Mouse (Mus musculus) CH12.LX (cell line): ENCODE results near the gene Gm10477. TPM values are rescaled to one million over a fixed set of nuclear protein-coding genes. Genes with fewer than 3 reads are reported as not detected.

Source experiments
- DNase-seq: peaks from one replicate; pipeline ENCODE4 v3.0.0-alpha.2; 2013; ENCODE audit errors: extremely low read depth
- H3K27ac ChIP-seq: 2 replicates; pipeline ENCODE4 v1.5.1; 2012; ENCODE audit warnings: low read depth, mild to moderate bottlenecking, control low read depth, moderate library complexity; ENCODE audit not compliant: insufficient read depth
- H3K27me3 ChIP-seq: replicated peaks from 2 replicates; pipeline ENCODE3; 2012; ENCODE audit warnings: inconsistent platforms
- H3K36me3 ChIP-seq, 2 experiments: replicated peaks in 1 of 2; 2 replicates each; pipeline versions ENCODE3 to v1.6.1; 2012; ENCODE audit warnings: inconsistent platforms in 1 of 2, low read length in 1 of 2, mild to moderate bottlenecking in 1 of 2, mixed read lengths in 1 of 2, moderate library complexity in 1 of 2; ENCODE audit not compliant: control insufficient read depth in 1 of 2, insufficient read depth in 1 of 2
- H3K4me1 ChIP-seq, 2 experiments: 2 replicates each; pipeline ENCODE4 v1.6.1; 2012; ENCODE audit warnings: inconsistent platforms in 1 of 2, moderate library complexity in 1 of 2; ENCODE audit not compliant: insufficient read depth in 2 of 2, control insufficient read depth in 1 of 2
- H3K4me2 ChIP-seq: 2 replicates; pipeline ENCODE4 v1.6.1; 2012; ENCODE audit warnings: low read depth, mild to moderate bottlenecking, control low read depth; ENCODE audit not compliant: poor library complexity, insufficient read depth, severe bottlenecking
- H3K4me3 ChIP-seq, 3 experiments: fragments of 150-350 bp in 1 of 3; sonication (generic) in 1 of 3; replicated peaks in 1 of 3; 2 replicates each; pipeline versions ENCODE3 to v1.5.1; 2011 to 2012; ENCODE audit warnings: low read depth in 2 of 3, low read length in 2 of 3, mild to moderate bottlenecking in 2 of 3, moderate library complexity in 2 of 3, control low read depth in 1 of 3, improper control_type of control experiment in 1 of 3, inconsistent platforms in 1 of 3, mixed read lengths in 1 of 3; ENCODE audit not compliant: poor library complexity in 1 of 3
- H3K79me2 ChIP-seq: replicated peaks from 2 replicates; pipeline ENCODE4 v1.6.1; 2012; ENCODE audit warnings: mild to moderate bottlenecking, moderate library complexity; ENCODE audit not compliant: control insufficient read depth, poor library complexity, insufficient read depth, severe bottlenecking; ENCODE audit errors: extremely low read depth
- H3K9ac ChIP-seq: 2 replicates; pipeline ENCODE4 v1.6.1; 2012; ENCODE audit warnings: low read depth, mild to moderate bottlenecking, control low read depth, moderate library complexity; ENCODE audit not compliant: insufficient read depth
- H3K9me3 ChIP-seq: replicated peaks from 2 replicates; pipeline ENCODE3; 2012; ENCODE audit warnings: low read length, inconsistent platforms, mixed read lengths
- CTCF ChIP-seq, 2 experiments: IDR thresholded peaks in 1 of 2; conservative IDR thresholded peaks in 1 of 2; 2 replicates each; pipeline ENCODE4 v1.5.1; 2011 to 2012; ENCODE audit warnings: low read depth in 2 of 2, low read length in 2 of 2, improper control_type of control experiment in 1 of 2, inconsistent platforms in 1 of 2, mild to moderate bottlenecking in 1 of 2, moderate library complexity in 1 of 2
- ETS1 ChIP-seq: conservative IDR thresholded peaks from 2 replicates; pipeline ENCODE4 v1.6.1; 2012; ENCODE audit warnings: low read depth, mild to moderate bottlenecking, inconsistent platforms, low read length, improper control_type of control experiment, moderate library complexity
- GABPA ChIP-seq: IDR thresholded peaks from 2 replicates; pipeline ENCODE4 v1.6.1; 2012; ENCODE audit warnings: low read depth, low read length, improper control_type of control experiment, inconsistent platforms; ENCODE audit not compliant: insufficient replicate concordance
- IRF4 ChIP-seq: IDR thresholded peaks from 2 replicates; pipeline ENCODE4 v1.6.1; 2014; ENCODE audit warnings: low read depth, mild to moderate bottlenecking, inconsistent platforms, low read length, improper control_type of control experiment
- MAFK ChIP-seq: IDR thresholded peaks from 2 replicates; pipeline ENCODE4 v1.6.1; 2011; ENCODE audit warnings: low read length, improper control_type of control experiment; ENCODE audit not compliant: insufficient replicate concordance
- MAX ChIP-seq: IDR thresholded peaks from 2 replicates; pipeline ENCODE4 v1.6.1; 2011; ENCODE audit warnings: low read length, improper control_type of control experiment
- NRF1 ChIP-seq: IDR thresholded peaks from 2 replicates; pipeline ENCODE4 v1.6.1; 2014; ENCODE audit warnings: low read depth, mild to moderate bottlenecking, inconsistent platforms, low read length, improper control_type of control experiment, moderate library complexity
- POLR2A ChIP-seq: IDR thresholded peaks from 2 replicates; pipeline ENCODE4 v1.6.1; 2011; ENCODE audit warnings: low read depth, mild to moderate bottlenecking, improper control_type of control experiment, low read length
- RAD21 ChIP-seq: IDR thresholded peaks from 2 replicates; pipeline ENCODE4 v1.6.1; 2011; ENCODE audit warnings: low read depth, mild to moderate bottlenecking, low read length, improper control_type of control experiment, moderate library complexity
- SMC3 ChIP-seq: IDR thresholded peaks from 2 replicates; pipeline ENCODE4 v1.6.1; 2011; ENCODE audit warnings: low read depth, low read length, improper control_type of control experiment
- TCF12 ChIP-seq: IDR thresholded peaks from 2 replicates; pipeline ENCODE4 v1.6.1; 2014; ENCODE audit warnings: low read depth, mild to moderate bottlenecking, inconsistent platforms, low read length, improper control_type of control experiment
- dilution Hi-C: fragments of 300-500 bp; cut with MboI; formaldehyde crosslinking; loops from 2 replicates; pipeline ENCODE4 v1.14.3; 2020; ENCODE audit warnings: low sequenced_read_pairs; ENCODE audit not compliant: extremely low pct_unique_long_range_greater_than_20kb, extremely low pct_ligation_motif_present
- in situ Hi-C: fragments of 300-500 bp; cut with MboI; formaldehyde crosslinking; loops from 3 replicates; pipeline ENCODE4 v1.14.3; 2019; ENCODE audit warnings: low sequenced_read_pairs, low pct_ligation_motif_present, low pct_unique_long_range_greater_than_20kb, mixed read lengths
- polyA plus RNA-seq: library from polyadenylated mRNA; unstranded; fragments of >175 nt; gene quantifications from 2 replicates; pipeline ENCODE4 v1.2.1, GENCODE M21; 2012; ENCODE audit warnings: low read depth; ENCODE audit not compliant: insufficient read length
- total RNA-seq, 2 experiments: library from RNA; depleted of rRNA; stranded (reverse); fragments of 300-350 nt in 1 of 2; fragments of >200 nt in 1 of 2; gene quantifications; 2 replicates each; pipeline ENCODE4 v1.2.3; 2012 to 2014

Gene Gm10477
- total and polyA plus RNA-seq, 3 experiments, result not detected

- no peak for DNase-seq
- H3K4me2 ChIP-seq, result no peak overlapping the region
- no peaks in the 10 kb centered on the region for H3K79me2 ChIP-seq
- no peak overlapping the region for H3K27ac ChIP-seq
- H3K9me3 ChIP-seq, result no peaks in the 10 kb centered on the region
- TF ChIP-seq ETS1 (no peak), NRF1 (no peak), MAX (no peak), TCF12 (no peak), IRF4 (no peak), MAFK (peak; percentile 87), POLR2A (no peak)
- dilution Hi-C loops, result no loop called here
- no peak overlapping the region for H3K4me3 ChIP-seq
- H3K4me1 ChIP-seq, result no peaks in the 10 kb centered on the region
- no peak overlapping the region for H3K9ac ChIP-seq
- in situ Hi-C loops, result no loop called here
- no peaks in the 10 kb centered on the region for H3K27me3 ChIP-seq
- H3K36me3 ChIP-seq, result no peaks in the 10 kb centered on the region
Measured at GRCm38 (mm10) chrX:56553584-56553983, 29.0 kb downstream of the Gm10477 start.

GRCm38 (mm10) chrX:56572465-56572864 is 47.9 kb downstream of the Gm10477 start:
- Histone ChIP-seq H3K9me3 (no peaks in the 10 kb centered on the region), H3K27me3 (no peaks in the 10 kb centered on the region), H3K9ac (no peak overlapping the region), H3K27ac (no peak overlapping the region), H3K4me2 (no peak overlapping the region), H3K4me3 (no peak overlapping the region), H3K36me3 (no peaks in the 10 kb centered on the region), H3K79me2 (no peaks in the 10 kb centered on the region), H3K4me1 (no peaks in the 10 kb centered on the region)
- in situ Hi-C loops, result no loop called here
- TF ChIP-seq SMC3, result peak; percentile 50
- peak; percentile 30 to 63 for TF ChIP-seq CTCF (conservative IDR thresholded peaks at IDR 0.05 in 1 of 2, IDR thresholded peaks at IDR 0.05 in 1 of 2; ENCODE audit: low read depth in 2 of 2, low read length in 2 of 2)
- TF ChIP-seq GABPA, result no peak
- peak; percentile 55 for TF ChIP-seq RAD21
- DNase-seq, result peak; percentile 27
- dilution Hi-C loops, result no loop called here

Other genes starting within 250 kb of the Gm10477 start
- 1.2 and 1.3 TPM in 2 replicates for gene Zfp449, start 178.3 kb upstream of the Gm10477 start, total RNA-seq (2012; rRNA removed)
- 2.2 TPM in 2 replicates for gene Zfp449, start 178.3 kb upstream of the Gm10477 start, total RNA-seq (2014; rRNA removed)
- gene Zfp449, start 178.3 kb upstream of the Gm10477 start, polyA plus RNA-seq, result 1.3 TPM in 2 replicates
- 0.76 TPM in 2 replicates for gene Smim10l2a, start 150.2 kb upstream of the Gm10477 start, total RNA-seq (2012; rRNA removed)
- gene Smim10l2a, start 150.2 kb upstream of the Gm10477 start, total RNA-seq (2014; rRNA removed), result 1.7 and 2.8 TPM in 2 replicates
- 0.97 and 1.1 TPM in 2 replicates for gene Smim10l2a, start 150.2 kb upstream of the Gm10477 start, polyA plus RNA-seq
- gene Gm2174, start 76.8 kb upstream of the Gm10477 start, total RNA-seq (2012; rRNA removed), result 1.5 and 1.6 TPM in 2 replicates
- not detected in 2 replicates for gene Gm2174, start 76.8 kb upstream of the Gm10477 start, total RNA-seq (2014; rRNA removed)
- gene Gm2174, start 76.8 kb upstream of the Gm10477 start, polyA plus RNA-seq, result not detected in 2 replicates
- 14.2 and 19.4 TPM in 2 replicates for gene Ints6l, start 69.9 kb upstream of the Gm10477 start, total RNA-seq (2012; rRNA removed)
- gene Ints6l, start 69.9 kb upstream of the Gm10477 start, total RNA-seq (2014; rRNA removed), result 42.7 and 44.9 TPM in 2 replicates
- 25.5 TPM in 2 replicates for gene Ints6l, start 69.9 kb upstream of the Gm10477 start, polyA plus RNA-seq
- not detected in 2 replicates for gene Gm648, start 24.9 kb downstream of the Gm10477 start, total RNA-seq (2012; rRNA removed)
- gene Gm648, start 24.9 kb downstream of the Gm10477 start, total RNA-seq (2014; rRNA removed), result not detected in 2 replicates
- not detected in 2 replicates for gene Gm648, start 24.9 kb downstream of the Gm10477 start, polyA plus RNA-seq
- 15.8 and 19.3 TPM in 2 replicates for gene Mmgt1, start 73.3 kb downstream of the Gm10477 start, total RNA-seq (2012; rRNA removed)
- gene Mmgt1, start 73.3 kb downstream of the Gm10477 start, total RNA-seq (2014; rRNA removed), result 37.8 and 40.7 TPM in 2 replicates
- gene Mmgt1, start 73.3 kb downstream of the Gm10477 start, polyA plus RNA-seq, result 16.5 and 17.0 TPM in 2 replicates
- gene Slc9a6, start 85.0 kb downstream of the Gm10477 start, total RNA-seq (2012; rRNA removed), result 6.9 and 7.6 TPM in 2 replicates
- gene Slc9a6, start 85.0 kb downstream of the Gm10477 start, total RNA-seq (2014; rRNA removed), result 5.2 and 5.9 TPM in 2 replicates
- gene Slc9a6, start 85.0 kb downstream of the Gm10477 start, polyA plus RNA-seq, result 5.3 and 7.3 TPM in 2 replicates
- gene Fhl1, start 207.0 kb downstream of the Gm10477 start, total RNA-seq (2012; rRNA removed), result not detected in 2 replicates
- gene Fhl1, start 207.0 kb downstream of the Gm10477 start, total RNA-seq (2014; rRNA removed), result not detected in 2 replicates
- not detected in 2 replicates for gene Fhl1, start 207.0 kb downstream of the Gm10477 start, polyA plus RNA-seq